Mouse (Mus musculus) spleen, adult 2 months (tissue): Measurements from ENCODE around the gene BC061237. TPM values are rescaled to one million over a fixed set of nuclear protein-coding genes. Genes with fewer than 3 reads are reported as not detected.
"Not testable (repeated sequence)": the region's sequence is repeated elsewhere in the genome, so short reads cannot be mapped to it uniquely, and the experiment has no call there.

ENCODE experiments used
- DNase-seq, 2 experiments: peaks; one replicate each; pipeline versions ENCODE4 v3.0.0 to v3.0.0-alpha.2; 2012 to 2021; ENCODE audit warnings: low spot score in 2 of 2, low read depth in 1 of 2
- H3K27ac ChIP-seq: fragments of 200-500 bp; 2 replicates; pipeline ENCODE4 v1.5.1; 2012; ENCODE audit warnings: low read length, inconsistent platforms; ENCODE audit not compliant: insufficient read depth
- H3K27me3 ChIP-seq: fragments of 200-500 bp; 2 replicates; pipeline ENCODE4 v1.6.1; 2012; ENCODE audit warnings: mild to moderate bottlenecking, moderate library complexity, low read length, inconsistent platforms; ENCODE audit not compliant: control insufficient read depth, insufficient read depth
- H3K36me3 ChIP-seq: fragments of 200-500 bp; 2 replicates; pipeline ENCODE4 v1.6.1; 2012; ENCODE audit warnings: mild to moderate bottlenecking, low read length, inconsistent platforms; ENCODE audit not compliant: control insufficient read depth, insufficient read depth
- H3K4me1 ChIP-seq: fragments of 200-500 bp; 2 replicates; pipeline ENCODE4 v1.6.1; 2011; ENCODE audit warnings: inconsistent platforms; ENCODE audit not compliant: control insufficient read depth, insufficient read depth, insufficient read length
- H3K4me3 ChIP-seq: fragments of 200-500 bp; 2 replicates; pipeline ENCODE4 v1.5.1; 2011; ENCODE audit warnings: mild to moderate bottlenecking, inconsistent platforms; ENCODE audit not compliant: insufficient read depth, insufficient read length; ENCODE audit errors: extremely low read depth
- WGBS: fragments of 180-500 bp; shearing (Covaris S2); methylation state at CpG from one replicate; pipeline ENCODE4 v1.1.7; 2018; 5-methylcytosine and 5-hydroxymethylcytosine counted together
- polyA plus RNA-seq: library from polyadenylated mRNA; depleted of rRNA; stranded (reverse); fragments of >200 nt; gene quantifications from 2 replicates; pipeline ENCODE4 v1.2.3, GENCODE M21; 2012; rRNA removed

The BC061237 gene
- not detected in 2 replicates for polyA plus RNA-seq

GRCm38 (mm10) chr14:44492163-44492562 lies at the start of gene BC061237:
Gene BC061237, plus strand, starts transcription at chr14:44492463.
- not testable (repeated sequence) for H3K4me1 ChIP-seq, H3K36me3 ChIP-seq, H3K27me3 ChIP-seq, H3K4me3 ChIP-seq, DNase-seq, H3K27ac ChIP-seq
- 94% methylated on average over 1 of the region's 1 CpGs for WGBS

GRCm38 (mm10) chr14:44517976-44518375 lies 25.7 kb downstream of the BC061237 start, which contains the start of gene Gm17093:
Gene Gm17093, plus strand, starts transcription at chr14:44518276.
- not testable (repeated sequence) for H3K4me3 ChIP-seq, H3K4me1 ChIP-seq, H3K36me3 ChIP-seq, H3K27me3 ChIP-seq, H3K27ac ChIP-seq, DNase-seq
- 85% methylated on average over 5 of the region's 5 CpGs for WGBS

- H3K27me3 ChIP-seq, H3K27ac ChIP-seq, H3K4me1 ChIP-seq, H3K36me3 ChIP-seq, H3K4me3 ChIP-seq, DNase-seq: not testable (repeated sequence)
- WGBS, result 83% methylated on average over 5 of the region's 5 CpGs
These were observed 55.7 kb downstream of the BC061237 start for GRCm38 (mm10) chr14:44547961-44548360.

Other genes with a start within 250 kb of the BC061237 start
- not detected in 2 replicates for gene Gm8220, start 206.9 kb upstream of the BC061237 start, polyA plus RNA-seq
- not detected in 2 replicates for gene Gm5930, start 153.9 kb upstream of the BC061237 start, polyA plus RNA-seq
- not detected in 2 replicates for gene Gm8229, start 127.1 kb upstream of the BC061237 start, polyA plus RNA-seq
- gene Gm3371, start 81.8 kb upstream of the BC061237 start, polyA plus RNA-seq, result not detected in 2 replicates
- not detected in 2 replicates for gene Gm8232, start 58.8 kb upstream of the BC061237 start, polyA plus RNA-seq
- gene Gm17093, start 25.8 kb downstream of the BC061237 start, polyA plus RNA-seq, result not detected in 2 replicates
- not detected in 2 replicates for gene Gm8247, start 90.7 kb downstream of the BC061237 start, polyA plus RNA-seq
- not detected in 2 replicates for gene Gm5624, start 135.5 kb downstream of the BC061237 start, polyA plus RNA-seq
- not detected in 2 replicates for gene Gm8257, start 214.0 kb downstream of the BC061237 start, polyA plus RNA-seq